8 mouse cellular contexts compared by ENCODE assay signal in genomic region chr1:37401687-37402086, GRCm38 (mm10). TPM values are rescaled to one million over a fixed set of nuclear protein-coding genes. Genes with fewer than 3 reads are reported as not detected.
DNase-seq lines count a peak whose midpoint lies in the region; ATAC-seq and TF ChIP-seq lines count a peak whose summit lies in the region.

No protein-coding gene starts in this region.

- no peaks in the 10 kb centered on the region for H3K4me1 ChIP-seq in lung, adult 2 months (ENCODE audit: control insufficient read depth, insufficient read depth, low read length)

- ATAC-seq in CD4-positive, CD25-positive, alpha-beta regulatory T cell, adult 4 months = no peak

- TF ChIP-seq CTCF in lung, adult 2 months (IDR thresholded peaks at IDR 0.05; ENCODE audit: insufficient read depth, low read length) = peak; percentile 90

- peak; percentile 83 for DNase-seq in CD4-positive, CD25-positive, alpha-beta regulatory T cell, adult 2 months (ENCODE audit: low read depth, low spot score)
- peak; percentile 36 to 53 for DNase-seq in CD8-positive naive resting alpha-beta T cell, adult 2 months (ENCODE audit: low read depth in 2 of 2, low spot score in 2 of 2)
- peak; percentile 88 for DNase-seq in brain, adult 2 months (ENCODE audit: low read depth, low spot score)
- peak; percentile 36 for DNase-seq in fibroblast of lung, adult 2 months (ENCODE audit: low read depth)
- DNase-seq in kidney, postnatal 14 days = peak; percentile 62
- DNase-seq in lung, adult 2 months = peak; percentile 42
- peak; percentile 52 for DNase-seq in skeletal muscle tissue, adult 2 months (ENCODE audit: low read depth, low spot score)

- no peak overlapping the region for H3K4me3 ChIP-seq in lung, adult 2 months (replicated peaks; ENCODE audit: extremely low read depth, low read depth, low read length)

- no peak for TF ChIP-seq POLR2A in lung, adult 2 months (IDR thresholded peaks at IDR 0.05; ENCODE audit: borderline replicate concordance, extremely low read depth, low read depth, low read length)

- 60% methylated on average over 4 of the region's 4 CpGs for WGBS in lung, adult 2 months

RNA-seq across cellular contexts. Expression of gene Coa5, which starts 28.2 kb away (rescaled TPM):
- polyA plus RNA-seq in CD4-positive, CD25-positive, alpha-beta regulatory T cell, adult 4 months (2017; shearing (Covaris generic)) = 10 to 100 TPM; 53.3 to 59.3 TPM
- polyA plus RNA-seq in lung, adult 2 months (2012; rRNA removed) = 27.0 and 45.0 TPM in 2 replicates

RNA-seq across cellular contexts. Expression of gene Unc50, which starts 28.3 kb away (rescaled TPM):
- 10 to 100 TPM; 63.3 to 63.4 TPM for polyA plus RNA-seq in CD4-positive, CD25-positive, alpha-beta regulatory T cell, adult 4 months (2017; shearing (Covaris generic))
- 56.0 and 58.6 TPM in 2 replicates for polyA plus RNA-seq in lung, adult 2 months (2012; rRNA removed)

Comparison
In these comparisons a context has a peak if more than half of its experiments do, and no peak if none do; other contexts are left out.
1. DNase-seq: peak in every context shown above with its lines; median percentile 88 in brain, adult 2 months; 83 in CD4-positive, CD25-positive, alpha-beta regulatory T cell, adult 2 months; 62 in kidney, postnatal 14 days; 52 in skeletal muscle tissue, adult 2 months; 44 in CD8-positive naive resting alpha-beta T cell, adult 2 months; 42 in lung, adult 2 months; 36 in fibroblast of lung, adult 2 months.